Mouse (Mus musculus) olfactory bulb, adult 2 months (tissue): ENCODE results near the gene Rora.

Source experiments
- CTCF ChIP-seq: fragments of 200-500 bp; IDR thresholded peaks from 2 replicates; pipeline ENCODE4 v1.5.1; 2012; ENCODE audit warnings: low read depth, mild to moderate bottlenecking, low read length, moderate library complexity; ENCODE audit not compliant: insufficient read depth
- POLR2A ChIP-seq: fragments of 200-500 bp; IDR thresholded peaks from 2 replicates; pipeline ENCODE4 v1.6.1; 2012; ENCODE audit warnings: mild to moderate bottlenecking, low read depth, low read length, moderate library complexity; ENCODE audit not compliant: insufficient read depth

DNA sequence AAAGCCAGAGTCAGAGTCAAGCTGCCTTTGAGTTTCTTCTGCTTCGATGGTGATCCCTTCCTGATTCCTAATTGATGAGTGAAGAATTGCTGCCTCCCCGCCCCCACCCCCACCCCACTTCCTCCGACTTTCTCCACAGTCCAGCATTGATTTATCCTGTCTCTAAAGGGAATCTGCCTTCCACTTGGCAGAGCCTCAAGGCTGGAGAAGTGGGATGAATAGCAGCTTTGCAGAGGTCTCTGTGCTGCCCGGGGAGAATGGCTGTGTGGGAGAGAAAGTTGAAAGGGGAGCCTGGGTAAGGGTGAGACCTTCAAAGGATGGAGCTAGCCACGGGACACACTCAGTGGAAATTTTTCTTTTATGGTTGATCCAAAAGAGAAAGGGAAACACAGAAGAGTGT lies 18.9 kb downstream of the Rora start:
- no peak for TF ChIP-seq POLR2A
- no peak for TF ChIP-seq CTCF
